Mouse (Mus musculus): ENCODE data around the gene Ldlrad3. TPM values are rescaled to one million over a fixed set of nuclear protein-coding genes. Genes with fewer than 3 reads are reported as not detected.
A peak's percentile ranks its signal among the peaks of the same experiment; 100 is the strongest.

The Ldlrad3 gene
- polyA plus RNA-seq, 1 experiment from 2014 or later, result 20.2 TPM

DNA sequence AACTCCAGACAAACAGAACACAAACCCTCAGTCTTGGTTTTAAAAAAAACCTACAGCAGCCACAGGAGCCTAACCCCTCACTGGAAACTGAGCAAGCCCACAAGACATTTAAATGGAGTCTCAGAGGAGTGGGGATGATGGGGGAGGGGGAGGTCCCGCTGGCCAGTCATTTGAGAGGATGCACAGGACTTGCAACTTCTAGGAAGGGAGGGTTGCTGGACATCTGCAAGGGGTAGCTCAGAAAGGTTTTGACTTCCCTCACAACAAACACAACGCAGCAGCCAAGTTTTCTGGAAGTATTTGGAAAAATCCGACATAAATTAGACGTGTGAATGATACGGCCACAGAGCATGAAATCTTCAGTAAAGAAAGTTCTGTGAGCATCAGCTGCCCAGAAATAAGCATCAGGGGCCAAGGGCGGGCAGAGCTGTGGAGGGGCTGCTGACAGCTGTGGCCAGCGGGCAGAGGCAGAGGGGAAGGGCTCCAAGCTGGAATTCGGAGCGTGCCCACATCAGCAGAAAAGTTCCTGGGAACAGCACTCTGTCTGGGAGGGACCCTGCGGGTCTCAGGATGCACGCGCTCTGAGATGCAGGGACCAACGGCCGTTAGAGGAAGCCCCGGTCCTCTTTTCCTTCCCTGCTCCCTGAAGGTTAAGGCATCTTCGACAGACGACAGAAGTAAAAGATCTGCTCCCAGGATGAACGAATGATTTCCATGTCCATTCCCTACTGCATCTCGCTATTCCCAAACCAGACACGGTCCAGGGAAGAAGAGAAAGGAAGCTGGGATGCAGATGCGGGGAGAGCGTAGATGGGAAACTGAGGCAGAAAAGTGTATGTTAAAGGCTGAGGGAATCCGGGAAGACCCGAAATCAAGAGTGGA lies 875 bp downstream of the Ldlrad3 start:
- Histone ChIP-seq H3K27me3 (replicated peaks) (no peaks in the 10 kb centered on the region), H3K36me3 (no peaks in the 10 kb centered on the region), H3K4me1 (replicated peaks) (peaks cover 20% of the 10 kb centered on the region), H3K4me2 (peak overlapping the region; percentile 96), H3K4me3 (peak overlapping the region; percentile 95), H3K9ac (peak overlapping the region; percentile 88), H3K27ac (ENCODE audit: poor library complexity, severe bottlenecking) (peak overlapping the region; percentile 82), H3K9me3 (replicated peaks) (no peaks in the 10 kb centered on the region)
- ATAC-seq (ENCODE audit: insufficient number of reproducible peaks, low FRiP score), result 0 out of 2 replicates have a peak, but pooled peaks have one; percentile 9
- WGBS, result 2% methylated on average over 24 of the region's 24 CpGs

DNA sequence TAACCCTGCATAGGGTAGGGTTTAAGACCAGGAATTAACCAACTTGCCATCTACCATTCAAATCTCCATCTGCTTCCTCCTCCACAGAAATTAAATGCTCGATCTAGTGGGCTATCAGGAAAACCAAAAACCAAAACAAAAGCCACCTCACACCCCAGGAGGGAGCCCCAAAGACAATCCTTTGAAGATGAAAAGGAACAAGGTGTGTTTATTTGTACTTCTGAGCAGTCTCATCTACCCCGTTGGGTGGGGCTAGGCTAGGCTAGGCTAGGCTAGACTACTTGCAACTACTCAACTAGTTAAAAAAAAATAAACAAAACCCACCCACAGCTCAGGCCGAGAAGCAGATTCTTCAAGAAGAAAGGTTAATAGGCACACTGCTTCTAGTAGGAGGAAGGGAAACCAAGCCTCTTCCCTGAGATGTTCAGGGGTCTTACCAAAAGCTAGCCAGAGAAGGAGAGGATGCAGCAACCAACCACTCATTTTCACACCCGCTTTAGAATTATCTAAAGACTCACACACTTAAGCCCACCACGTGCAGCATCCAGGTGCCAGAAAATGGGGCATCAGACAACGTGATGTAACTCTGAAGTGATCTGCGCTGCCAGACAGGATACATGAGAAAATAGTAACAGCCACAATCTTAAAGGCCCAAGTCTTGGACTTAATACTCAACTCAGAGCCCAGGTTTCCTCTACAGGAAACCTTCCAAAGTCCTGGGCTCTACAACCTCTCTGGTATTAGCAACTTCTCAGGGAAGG lies 2.3 kb downstream of the Ldlrad3 start:
- ATAC-seq (ENCODE audit: insufficient number of reproducible peaks, low FRiP score), result no peak
- Histone ChIP-seq H3K27ac (ENCODE audit: poor library complexity, severe bottlenecking) (no peak overlapping the region), H3K4me2 (no peak overlapping the region), H3K9ac (no peak overlapping the region), H3K9me3 (replicated peaks) (no peaks in the 10 kb centered on the region), H3K4me1 (replicated peaks) (peaks cover 20% of the 10 kb centered on the region), H3K4me3 (no peak overlapping the region), H3K36me3 (no peaks in the 10 kb centered on the region), H3K27me3 (replicated peaks) (no peaks in the 10 kb centered on the region)
- 60% methylated on average over 7 of the region's 7 CpGs for whole genome bisulfite sequencing

- H3K27ac ChIP-seq (ENCODE audit: poor library complexity, severe bottlenecking), result no peak overlapping the region
- H3K4me3 ChIP-seq, result no peak overlapping the region
- no peaks in the 10 kb centered on the region for H3K9me3 ChIP-seq (replicated peaks)
- WGBS, result 72% methylated on average over 2 of the region's 2 CpGs
- no peak overlapping the region for H3K9ac ChIP-seq
- peaks cover 24% of the 10 kb centered on the region for H3K4me1 ChIP-seq (replicated peaks)
- H3K4me2 ChIP-seq, result no peak overlapping the region
- H3K36me3 ChIP-seq, result no peaks in the 10 kb centered on the region
- no peak for ATAC-seq (ENCODE audit: insufficient number of reproducible peaks, low FRiP score)
- no peaks in the 10 kb centered on the region for H3K27me3 ChIP-seq (replicated peaks)
Observed at GRCm38 (mm10) chr2:102181459-102181858, 4.7 kb downstream of the Ldlrad3 start.

DNA sequence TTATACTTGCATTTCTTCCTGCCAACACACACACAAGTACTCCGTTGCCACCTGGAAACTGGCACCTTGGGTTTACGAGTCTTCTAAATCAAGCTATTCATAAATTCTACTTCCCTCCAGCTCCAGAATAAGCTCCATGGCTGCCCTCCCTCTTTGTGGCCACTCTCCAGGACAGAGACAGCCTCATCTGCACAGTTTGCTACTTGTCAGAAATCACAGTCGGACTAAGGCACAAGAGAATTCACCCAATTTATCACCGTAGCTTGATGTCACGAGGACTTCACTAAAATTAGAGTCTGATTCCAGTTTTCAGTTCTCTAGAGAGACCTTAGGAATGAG lies 9.8 kb downstream of the Ldlrad3 start:
- no peak for ATAC-seq (ENCODE audit: insufficient number of reproducible peaks, low FRiP score)
- Histone ChIP-seq H3K4me2 (no peak overlapping the region), H3K9ac (no peak overlapping the region), H3K36me3 (no peaks in the 10 kb centered on the region), H3K4me3 (no peak overlapping the region), H3K27ac (ENCODE audit: poor library complexity, severe bottlenecking) (no peak overlapping the region), H3K4me1 (replicated peaks) (peaks cover 14% of the 10 kb centered on the region), H3K27me3 (replicated peaks) (no peaks in the 10 kb centered on the region), H3K9me3 (replicated peaks) (no peaks in the 10 kb centered on the region)
- 83% methylated on average over 5 of the region's 5 CpGs for WGBS

GRCm38 (mm10) chr2:102175741-102176433 lies 10.3 kb downstream of the Ldlrad3 start:
- no peaks in the 10 kb centered on the region for H3K27me3 ChIP-seq (replicated peaks)
- peaks cover 14% of the 10 kb centered on the region for H3K4me1 ChIP-seq (replicated peaks)
- no peaks in the 10 kb centered on the region for H3K9me3 ChIP-seq (replicated peaks)
- ATAC-seq (ENCODE audit: insufficient number of reproducible peaks, low FRiP score), result no peak
- H3K4me2 ChIP-seq, result no peak overlapping the region
- H3K27ac ChIP-seq (ENCODE audit: poor library complexity, severe bottlenecking), result no peak overlapping the region
- no peaks in the 10 kb centered on the region for H3K36me3 ChIP-seq
- no peak overlapping the region for H3K4me3 ChIP-seq
- H3K9ac ChIP-seq, result no peak overlapping the region
- WGBS, result 75% methylated on average over 15 of the region's 15 CpGs

DNA sequence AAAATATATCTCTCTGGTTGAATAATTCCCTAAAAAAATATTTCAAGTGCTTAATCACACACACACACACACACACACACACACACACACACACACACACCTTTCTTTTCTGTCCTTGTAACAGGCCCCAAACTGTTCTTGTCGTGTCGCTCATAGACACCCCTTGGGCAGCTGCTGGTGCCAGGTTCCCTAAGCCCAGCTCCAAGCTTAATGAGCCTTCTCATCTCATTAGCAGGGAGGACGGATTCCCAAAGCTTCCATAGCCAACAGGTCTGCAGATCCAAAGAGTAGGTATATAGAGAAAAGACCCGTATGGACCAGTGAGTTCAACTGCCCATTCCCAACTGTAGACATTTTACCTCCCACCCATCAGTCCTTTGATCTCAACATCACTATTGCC lies 13.7 kb downstream of the Ldlrad3 start:
- ATAC-seq (ENCODE audit: insufficient number of reproducible peaks, low FRiP score), result no peak
- Histone ChIP-seq H3K36me3 (no peaks in the 10 kb centered on the region), H3K27me3 (replicated peaks) (no peaks in the 10 kb centered on the region), H3K9ac (no peak overlapping the region), H3K4me3 (no peak overlapping the region), H3K4me1 (replicated peaks) (peaks cover 13% of the 10 kb centered on the region), H3K27ac (ENCODE audit: poor library complexity, severe bottlenecking) (no peak overlapping the region), H3K9me3 (replicated peaks) (no peaks in the 10 kb centered on the region), H3K4me2 (no peak overlapping the region)
- WGBS, result 83% methylated on average over 4 of the region's 4 CpGs

DNA sequence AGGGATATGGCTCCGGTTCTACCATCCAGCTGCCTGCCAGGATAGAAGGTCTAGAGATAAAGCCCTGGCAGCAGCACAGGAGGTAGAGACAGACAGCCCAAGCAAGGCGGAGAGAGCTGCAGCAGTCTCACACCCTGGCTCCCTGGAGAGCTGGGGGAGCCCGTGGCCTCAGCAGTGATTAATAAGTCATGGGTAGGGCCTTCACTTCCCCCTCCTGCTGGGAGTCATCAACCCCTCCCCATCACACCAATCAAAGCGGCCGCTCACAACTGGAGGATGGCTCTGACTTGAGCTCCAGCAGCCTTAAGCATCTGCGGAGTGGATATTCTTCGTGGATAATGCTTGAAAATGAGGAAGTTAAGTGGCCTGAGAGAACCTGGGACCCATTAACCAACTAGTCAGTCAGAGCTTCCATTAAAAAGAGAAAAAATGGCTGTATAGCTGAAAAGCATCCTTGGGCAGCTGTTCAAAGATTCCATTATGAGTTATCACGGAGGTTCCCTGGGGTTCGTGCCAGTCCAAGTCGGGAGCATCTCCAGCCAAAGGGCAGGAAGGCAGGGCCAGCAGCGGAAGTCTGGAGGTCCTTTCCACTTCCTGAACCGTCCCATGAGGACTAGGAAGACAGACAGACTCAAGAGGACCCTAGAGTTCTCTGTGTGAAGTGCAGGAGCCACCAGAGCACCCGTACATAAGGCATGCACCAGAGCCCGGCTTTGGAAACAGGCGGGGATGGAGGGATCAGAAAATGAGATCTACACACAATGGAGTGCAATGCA lies 19.4 kb downstream of the Ldlrad3 start:
- Histone ChIP-seq H3K27me3 (replicated peaks) (no peaks in the 10 kb centered on the region), H3K9me3 (replicated peaks) (no peaks in the 10 kb centered on the region), H3K4me2 (peak overlapping the region; percentile 36), H3K9ac (no peak overlapping the region), H3K4me1 (replicated peaks) (peaks cover 15% of the 10 kb centered on the region), H3K4me3 (no peak overlapping the region), H3K27ac (ENCODE audit: poor library complexity, severe bottlenecking) (no peak overlapping the region), H3K36me3 (no peaks in the 10 kb centered on the region)
- WGBS, result 20% methylated on average over 15 of the region's 15 CpGs
- ATAC-seq (ENCODE audit: insufficient number of reproducible peaks, low FRiP score), result 0 out of 2 replicates have a peak, but pooled peaks have one; percentile 51

DNA sequence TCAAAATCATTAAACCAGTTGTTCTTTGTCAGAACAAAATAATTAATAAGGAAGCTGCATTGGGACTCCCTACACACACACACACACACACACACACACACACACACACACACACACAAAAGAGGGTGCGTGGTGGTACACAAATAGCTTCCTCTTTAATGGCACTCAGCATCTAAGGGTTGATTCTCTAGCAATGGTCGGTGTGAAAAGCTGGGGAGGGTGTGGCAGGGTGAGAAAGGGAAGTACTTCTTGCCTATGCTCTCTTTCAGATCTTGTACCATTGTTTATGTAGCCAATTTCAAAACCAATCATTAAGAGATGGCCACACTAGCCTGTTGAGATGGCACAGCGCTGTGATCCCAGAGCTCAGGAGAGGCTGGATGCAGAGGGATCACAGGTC lies 23.1 kb downstream of the Ldlrad3 start:
- ATAC-seq (ENCODE audit: insufficient number of reproducible peaks, low FRiP score), result no peak
- Histone ChIP-seq H3K27ac (ENCODE audit: poor library complexity, severe bottlenecking) (no peak overlapping the region), H3K4me3 (no peak overlapping the region), H3K27me3 (replicated peaks) (no peaks in the 10 kb centered on the region), H3K4me1 (replicated peaks) (peaks cover 15% of the 10 kb centered on the region), H3K9ac (no peak overlapping the region), H3K9me3 (replicated peaks) (no peaks in the 10 kb centered on the region), H3K36me3 (no peaks in the 10 kb centered on the region), H3K4me2 (no peak overlapping the region)
- WGBS, result 81% methylated on average over 3 of the region's 3 CpGs

DNA sequence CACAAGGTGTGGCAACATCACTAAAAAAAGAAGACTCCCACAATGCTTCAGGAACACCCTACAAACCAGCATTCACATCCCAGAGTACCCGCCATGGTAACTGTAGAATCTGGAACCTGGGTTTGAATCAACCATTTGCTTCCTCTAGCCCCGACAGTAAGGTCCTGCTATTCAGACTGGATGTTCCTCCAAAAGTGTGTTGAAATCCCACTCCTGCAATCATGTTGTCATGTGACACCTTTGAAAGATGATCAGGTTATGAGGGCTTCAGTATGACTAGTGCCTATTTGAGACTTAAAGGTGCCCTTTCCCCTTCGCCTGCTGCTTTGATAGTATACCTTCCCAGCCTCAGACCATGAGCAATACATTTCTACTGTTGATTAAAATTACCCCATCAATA lies 28.6 kb downstream of the Ldlrad3 start:
- Histone ChIP-seq H3K27ac (ENCODE audit: poor library complexity, severe bottlenecking) (no peak overlapping the region), H3K9me3 (replicated peaks) (no peaks in the 10 kb centered on the region), H3K36me3 (no peaks in the 10 kb centered on the region), H3K4me1 (replicated peaks) (peaks cover 17% of the 10 kb centered on the region), H3K4me3 (no peak overlapping the region), H3K4me2 (no peak overlapping the region), H3K9ac (no peak overlapping the region), H3K27me3 (replicated peaks) (no peaks in the 10 kb centered on the region)
- no peak for ATAC-seq (ENCODE audit: insufficient number of reproducible peaks, low FRiP score)
- WGBS, result 83% methylated on average over 3 of the region's 3 CpGs

DNA sequence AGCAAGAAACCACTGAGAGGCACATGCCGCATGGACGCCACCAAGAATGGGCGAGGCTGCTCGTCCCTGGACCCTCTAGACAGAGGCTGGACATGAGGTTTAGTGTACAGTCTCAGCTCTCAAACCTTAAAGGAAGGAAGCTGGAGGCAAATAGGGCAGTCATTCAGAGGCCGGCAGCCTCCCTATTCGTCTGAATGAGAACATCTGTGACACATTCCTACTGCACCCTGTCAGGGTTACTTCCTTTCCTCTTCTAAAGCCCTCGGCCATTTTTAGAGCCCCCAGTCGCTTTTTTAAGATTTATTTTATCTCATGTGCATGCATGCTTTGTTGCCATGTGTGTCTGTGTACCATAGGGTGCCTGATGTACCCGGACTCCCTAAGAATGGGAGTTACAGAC lies 29.2 kb downstream of the Ldlrad3 start:
- Histone ChIP-seq H3K27ac (ENCODE audit: poor library complexity, severe bottlenecking) (no peak overlapping the region), H3K9ac (no peak overlapping the region), H3K36me3 (no peaks in the 10 kb centered on the region), H3K4me3 (no peak overlapping the region), H3K4me1 (replicated peaks) (peaks cover 17% of the 10 kb centered on the region), H3K4me2 (no peak overlapping the region), H3K9me3 (replicated peaks) (no peaks in the 10 kb centered on the region), H3K27me3 (replicated peaks) (no peaks in the 10 kb centered on the region)
- ATAC-seq (ENCODE audit: insufficient number of reproducible peaks, low FRiP score), result no peak
- WGBS, result 60% methylated on average over 9 of the region's 9 CpGs
